Mouse (Mus musculus) right cerebral cortex, adult 18-20 months (tissue): ENCODE measurements at regions not wholly inside any gene's neighbourhood (a gene's known extent, or its start where the extent isn't known, plus 50 kb on each side); places are given as distances from the start of the nearest gene placed in this dataset.
"Not testable (repeated sequence)": the region's sequence is repeated elsewhere in the genome, so short reads cannot be mapped to it uniquely, and the experiment has no call there.

Source experiments
- DNase-seq: peaks from one replicate; pipeline ENCODE4 v3.0.0; 2022; ENCODE audit warnings: mixed read lengths

DNA sequence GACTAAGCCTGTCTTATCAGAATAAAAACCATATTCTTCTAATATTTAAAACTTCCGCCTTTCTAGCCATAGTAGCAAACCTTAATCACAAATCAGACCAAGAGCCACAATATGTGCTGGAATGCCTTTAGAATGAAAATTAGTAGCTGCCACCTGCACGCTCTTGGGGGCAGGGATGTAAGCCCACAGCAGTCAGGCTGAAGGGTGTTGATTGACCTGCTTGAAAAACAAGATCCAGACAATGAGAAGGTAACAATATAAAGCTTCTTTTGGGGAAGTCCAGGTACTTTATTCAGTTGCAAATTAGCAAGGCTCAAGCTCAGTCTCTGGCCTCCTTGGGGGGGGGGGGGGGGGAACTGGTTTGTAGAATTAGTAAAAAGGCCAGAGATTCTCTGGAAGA, 222.3 kb upstream of the Ell2 start:
- DNase-seq = not testable (repeated sequence)

- no peak for DNase-seq
These were observed 205.0 kb upstream of the Ell2 start for GRCm38 (mm10) chr13:75501530-75501929.

DNA sequence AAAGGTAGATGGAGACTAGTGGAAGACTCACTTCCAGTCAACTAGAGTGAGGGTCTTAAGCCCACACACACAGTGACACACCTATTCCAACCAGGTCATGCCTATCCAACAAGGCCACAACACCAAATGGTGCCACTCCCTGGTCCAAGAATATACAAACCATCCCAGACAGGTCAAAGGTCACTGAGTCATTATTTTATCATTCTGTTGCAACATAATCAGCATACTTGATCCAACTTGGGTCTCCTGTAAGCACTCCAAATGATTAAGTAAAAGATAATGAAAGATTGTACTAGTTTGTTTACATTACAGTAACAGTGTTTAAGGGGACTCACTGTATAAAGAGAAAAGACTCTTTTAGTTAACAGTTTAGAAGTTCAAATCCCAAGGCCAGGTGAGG, 203.2 kb upstream of the Ell2 start:
- no peak for DNase-seq

- DNase-seq = no peak
These were observed 192.1 kb upstream of the Ell2 start for GRCm38 (mm10) chr13:75514315-75515020.

DNA sequence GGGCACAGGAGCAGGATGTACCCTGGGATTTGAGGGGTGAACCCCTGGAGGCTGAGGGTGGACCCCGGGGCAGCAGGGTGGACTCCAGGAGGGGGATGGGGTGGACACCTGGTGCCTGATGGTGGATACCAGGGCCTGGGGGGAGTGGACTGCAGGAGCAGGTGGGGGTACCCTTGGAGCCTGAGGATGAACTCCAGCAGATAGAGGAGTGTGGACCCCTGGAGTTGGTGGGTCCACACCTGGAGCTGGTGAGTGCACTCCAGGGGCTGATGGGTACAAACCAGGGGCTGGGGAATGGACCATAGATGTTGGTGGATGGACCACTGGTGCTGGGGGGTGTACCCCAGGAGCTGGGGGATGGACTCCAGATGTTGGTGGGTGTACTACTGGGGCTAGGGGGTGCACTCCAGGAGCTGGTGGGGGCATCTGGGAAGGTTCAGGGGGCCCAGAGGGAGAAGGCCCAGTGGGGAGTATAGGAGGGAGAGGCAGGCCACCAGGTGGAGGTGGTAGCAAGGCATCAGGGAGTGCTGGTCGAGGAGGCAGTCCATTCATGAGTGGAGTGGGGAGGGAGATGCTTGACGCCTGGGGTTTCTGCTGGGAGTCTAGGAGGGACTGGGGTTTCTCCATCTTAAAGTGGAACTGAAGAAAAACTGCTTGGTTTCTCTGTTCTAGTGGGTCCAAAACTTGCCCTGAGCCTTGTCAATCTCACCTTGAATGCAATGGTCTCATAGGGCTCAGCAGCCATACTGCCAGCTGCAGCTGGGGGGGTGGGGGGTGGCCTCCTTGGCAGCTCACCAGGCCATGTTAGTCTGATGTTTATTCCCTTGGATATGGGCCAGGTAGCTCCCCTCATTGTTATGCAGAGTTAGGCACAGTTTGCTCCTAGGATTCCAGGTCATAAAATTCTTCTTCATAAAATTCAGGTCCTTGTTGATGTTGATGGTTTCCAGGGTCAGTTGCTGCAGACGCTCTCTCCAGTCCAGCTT, 183.0 kb upstream of the Ell2 start:
- no peak for DNase-seq

DNA sequence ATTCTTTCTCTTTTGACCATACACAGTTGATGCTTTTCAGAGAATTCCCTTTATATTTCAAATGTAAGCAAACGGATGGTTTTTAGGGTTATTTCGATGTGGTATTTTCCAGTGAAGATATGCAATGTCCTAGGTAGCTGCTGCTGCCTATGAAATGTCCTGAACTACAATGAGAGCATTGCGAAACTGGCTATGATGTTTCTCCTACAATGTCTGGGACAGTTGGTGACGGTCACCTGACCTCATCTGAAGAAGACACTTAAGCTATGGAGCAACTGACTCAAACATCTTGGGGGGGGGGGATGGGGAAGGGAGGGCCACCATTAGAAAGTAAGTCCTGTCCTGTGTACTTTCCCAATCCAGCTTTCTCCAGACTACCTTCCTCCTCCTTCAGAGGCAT, 182.1 kb upstream of the Ell2 start:
- no peak for DNase-seq

DNA sequence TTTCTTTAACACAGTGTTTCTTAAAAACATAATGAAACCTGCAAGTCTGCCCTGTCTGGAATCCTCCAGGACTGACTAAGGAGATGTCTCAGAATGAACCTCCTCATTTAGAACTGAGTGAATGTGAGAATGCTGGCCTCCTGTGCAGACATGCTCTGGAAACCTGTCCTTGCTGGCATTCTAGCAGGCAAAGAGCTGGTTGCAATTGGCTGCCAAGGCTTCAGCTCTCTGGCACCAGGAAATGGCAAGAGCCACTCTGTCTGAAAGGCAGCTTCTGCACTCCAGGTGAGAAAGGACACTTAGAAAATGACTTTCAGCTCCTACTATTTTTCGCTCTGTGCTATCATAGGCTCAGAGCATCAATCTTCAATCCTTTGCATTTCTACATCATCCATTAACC, 175.0 kb upstream of the Ell2 start:
- no peak for DNase-seq

- no peak for DNase-seq
These were observed 165.1 kb upstream of the Ell2 start for GRCm38 (mm10) chr13:75541446-75541845.

DNA sequence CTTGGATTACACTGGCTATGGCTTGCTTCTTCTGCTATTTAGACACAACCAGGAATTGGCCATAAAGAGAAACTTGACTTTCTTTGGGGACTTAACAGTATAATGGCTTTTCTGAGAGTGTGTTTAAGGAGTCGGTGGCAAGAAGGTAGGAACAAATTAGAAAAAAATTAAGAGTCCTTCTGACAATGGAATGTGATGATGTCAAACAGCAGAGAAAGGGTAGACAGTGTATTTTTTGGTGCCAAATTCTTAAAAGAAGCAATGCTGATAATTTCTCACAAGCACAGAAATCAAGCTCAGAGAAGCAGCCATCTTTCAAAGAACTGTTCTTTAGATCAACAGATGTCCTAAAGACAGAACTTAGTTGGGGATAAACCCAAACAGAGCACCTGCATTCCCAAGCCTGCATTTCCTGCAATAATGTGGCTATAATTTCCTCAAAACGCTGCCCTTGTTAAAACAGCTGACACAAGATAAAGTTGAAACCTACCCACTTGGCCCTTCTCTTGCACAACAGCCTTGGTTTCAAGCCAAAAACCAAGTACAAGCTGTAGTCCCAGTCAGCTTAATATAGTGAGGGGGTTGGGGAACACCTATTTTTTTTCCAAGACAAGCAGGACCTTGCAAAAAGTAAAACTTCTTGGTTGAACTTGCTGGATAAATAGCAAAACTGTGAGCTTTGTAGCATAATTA, 164.2 kb upstream of the Ell2 start:
- DNase-seq = no peak

GRCm38 (mm10) chr13:75542946-75543327, 163.6 kb upstream of the Ell2 start:
- no peak for DNase-seq

GRCm38 (mm10) chr13:75543595-75543994, 163.0 kb upstream of the Ell2 start:
- DNase-seq = no peak

DNA sequence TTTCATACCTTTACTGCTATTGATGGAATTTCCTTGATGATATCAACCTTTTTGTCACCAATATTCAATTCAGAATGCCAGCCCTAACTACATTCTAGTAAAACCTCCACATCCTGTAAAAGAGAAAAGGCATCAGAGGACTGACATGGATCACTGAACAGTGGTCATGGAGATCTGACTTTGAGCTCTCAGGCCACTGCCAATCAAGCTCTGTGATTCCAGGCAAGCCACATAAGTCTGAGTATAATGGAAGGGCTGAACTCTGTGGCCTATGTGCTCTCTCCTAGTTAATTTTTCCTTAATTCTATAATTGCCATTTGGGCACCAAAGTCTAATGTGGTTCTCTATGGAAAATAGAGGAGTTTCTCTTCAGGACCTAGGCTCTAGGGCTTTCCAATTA, 161.8 kb upstream of the Ell2 start:
- no peak for DNase-seq

DNA sequence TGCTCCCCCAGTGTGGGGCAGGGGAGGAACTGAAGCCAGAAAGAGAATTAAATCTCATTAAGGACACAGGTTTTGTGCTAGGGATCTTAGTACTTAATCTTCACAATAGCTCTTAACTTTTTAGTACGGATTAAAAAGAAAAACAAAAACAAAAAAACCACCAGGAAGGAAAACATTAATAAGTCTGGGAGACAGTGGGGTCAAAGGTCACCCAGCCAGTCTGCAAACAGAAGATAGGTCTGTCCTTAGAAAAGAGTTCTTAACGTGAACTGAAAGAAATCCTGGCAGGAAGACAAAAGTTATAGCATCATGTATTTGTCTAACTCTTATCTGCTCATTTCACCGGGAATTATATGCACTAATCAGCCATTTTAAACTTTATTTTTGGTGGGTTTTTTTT, 158.8 kb upstream of the Ell2 start:
- no peak for DNase-seq

DNA sequence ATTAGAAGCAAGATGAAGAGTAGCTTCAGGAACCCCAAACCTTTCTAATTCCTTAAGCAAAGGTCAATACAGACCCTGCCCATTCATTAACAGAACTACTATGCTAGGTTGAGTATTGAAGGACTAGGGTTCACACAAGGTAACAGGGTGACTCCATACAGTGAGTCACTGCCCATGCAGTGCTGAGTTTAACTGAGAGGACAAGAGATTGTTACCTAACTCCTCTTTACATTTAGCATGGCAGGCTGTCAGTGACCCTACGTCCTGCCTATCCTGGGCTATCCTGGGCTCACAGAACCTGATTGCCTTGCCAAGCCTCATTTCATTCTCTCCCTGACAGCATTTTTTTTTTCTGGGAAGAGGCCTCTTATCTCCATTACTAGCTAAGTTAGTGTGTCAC, 127.6 kb upstream of the Ell2 start:
- DNase-seq = no peak

GRCm38 (mm10) chr13:75590836-75591235, 115.7 kb upstream of the Ell2 start:
- no peak for DNase-seq

DNA sequence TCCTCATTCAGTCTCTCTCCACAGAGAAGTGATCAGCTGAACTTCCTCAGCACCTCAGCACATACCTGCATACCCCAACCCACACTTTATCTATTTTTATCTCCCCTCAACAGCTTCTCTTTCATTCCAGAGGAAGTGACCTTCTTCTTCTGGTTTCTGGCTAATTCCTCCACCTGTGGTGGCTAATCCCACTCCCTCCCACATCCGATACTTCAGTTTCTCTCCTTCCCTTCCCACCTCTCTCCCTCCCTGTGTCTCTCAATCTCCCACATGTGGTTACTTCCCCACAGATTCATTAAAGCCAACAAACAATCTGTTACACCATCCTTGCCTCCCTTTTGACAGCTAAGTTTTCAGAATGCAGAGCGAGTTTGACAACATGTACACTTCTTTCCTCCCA, 109.7 kb upstream of the Ell2 start:
- DNase-seq = no peak

GRCm38 (mm10) chr13:75598186-75598585, 108.4 kb upstream of the Ell2 start:
- DNase-seq = no peak

DNA sequence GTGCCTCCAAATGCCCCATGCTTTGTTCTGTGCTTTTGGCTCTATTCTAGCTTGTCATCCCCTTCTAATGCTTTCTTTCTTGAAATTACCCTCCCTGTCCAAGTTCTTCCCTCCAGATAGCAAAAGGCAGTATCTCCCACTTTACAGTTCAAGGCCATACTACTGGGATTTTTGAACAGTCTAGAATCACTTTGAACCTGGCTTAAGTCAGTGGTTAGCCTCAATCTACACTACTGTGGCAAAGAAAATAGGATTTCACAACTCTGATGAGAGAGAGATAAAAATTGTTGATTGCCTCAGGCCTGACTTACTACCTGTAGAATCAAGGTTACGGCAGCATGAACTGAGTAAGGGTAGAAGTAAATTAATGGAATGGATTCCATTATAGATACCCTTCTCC, 107.9 kb upstream of the Ell2 start:
- no peak for DNase-seq

GRCm38 (mm10) chr13:75623229-75623628, 83.3 kb upstream of the Ell2 start:
- DNase-seq = no peak

DNA sequence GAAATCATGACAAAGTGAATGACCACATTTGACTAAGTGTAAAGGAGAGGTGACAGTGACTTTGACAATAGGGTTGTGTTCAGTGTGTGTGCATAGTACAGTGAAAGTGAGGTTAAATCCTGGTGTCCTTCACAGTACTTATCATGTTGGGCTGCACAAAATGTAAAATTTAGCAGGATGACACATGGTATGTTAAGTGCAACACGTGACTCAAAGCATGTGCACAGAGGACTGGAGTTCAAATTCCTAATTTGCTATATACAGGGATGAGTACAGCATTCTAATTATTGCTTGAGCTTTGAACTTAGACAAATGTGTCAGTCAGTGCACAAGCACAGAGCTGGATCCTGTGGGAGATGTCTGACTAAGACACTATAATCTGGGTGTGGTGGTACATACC, 79.2 kb upstream of the Ell2 start:
- DNase-seq = no peak

GRCm38 (mm10) chr13:75631048-75631447, 75.5 kb upstream of the Ell2 start:
- no peak for DNase-seq

- no peak for DNase-seq
These were observed 59.0 kb upstream of the Ell2 start for GRCm38 (mm10) chr13:75647513-75647912.

- DNase-seq = no peak
These were observed 54.6 kb upstream of the Ell2 start for GRCm38 (mm10) chr13:75651941-75652340.

GRCm38 (mm10) chr13:75652966-75653365, 53.6 kb upstream of the Ell2 start:
- no peak for DNase-seq
